Mouse (Mus musculus) Muller cell, postnatal 12 days (primary cell): ENCODE measurements at regions not wholly inside any gene's neighbourhood (a gene's known extent, or its start where the extent isn't known, plus 50 kb on each side); places are given as distances from the start of the nearest gene placed in this dataset.

ENCODE experiments used
- DNase-seq: peaks from one replicate; pipeline ENCODE4 v3.0.0-alpha.2; 2015; ENCODE audit errors: inconsistent ontology term

DNA sequence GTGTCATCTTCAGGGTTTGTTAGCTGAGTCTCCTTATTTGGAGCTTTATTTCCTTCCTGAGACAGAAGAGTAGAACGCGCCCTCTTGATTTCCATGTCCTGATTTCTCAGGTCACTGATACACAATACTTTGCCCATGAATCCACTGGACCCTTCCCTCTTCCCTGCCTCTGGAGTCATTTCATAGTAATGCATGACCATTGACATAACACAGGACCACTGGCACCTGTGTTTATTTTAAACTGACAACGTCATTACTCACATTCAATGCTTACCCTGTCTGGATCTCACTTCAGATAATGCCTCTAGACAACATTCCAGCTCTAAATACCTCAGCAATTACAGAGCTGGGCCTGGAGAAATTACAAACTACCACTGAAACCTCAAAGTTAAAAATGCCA, 56.8 kb upstream of the Ptgs2 start:
- DNase-seq: peak; percentile 80

DNA sequence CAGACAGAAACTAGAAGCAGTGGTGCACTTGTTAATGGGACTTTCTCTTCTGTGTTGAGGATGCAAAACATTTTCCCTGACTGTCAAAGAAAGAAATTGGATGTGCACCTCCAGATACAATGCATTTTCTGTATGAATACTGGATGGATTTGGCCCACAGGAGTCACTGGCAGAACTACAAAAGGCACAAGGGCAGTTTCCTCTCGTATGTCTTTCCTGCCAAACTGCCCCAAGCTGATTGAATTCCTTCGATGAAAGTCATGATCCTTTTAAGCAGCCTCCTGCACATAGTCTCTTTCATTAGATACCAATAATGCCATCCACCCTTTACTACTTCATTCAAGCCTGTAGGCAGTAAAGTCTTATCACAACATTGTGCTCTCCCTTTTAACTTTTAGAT, 58.2 kb upstream of the Ptgs2 start:
- peak; percentile 56 for DNase-seq

- DNase-seq: no peak
Measured at GRCm38 (mm10) chr1:150033729-150034128, 66.1 kb upstream of the Ptgs2 start.

DNA sequence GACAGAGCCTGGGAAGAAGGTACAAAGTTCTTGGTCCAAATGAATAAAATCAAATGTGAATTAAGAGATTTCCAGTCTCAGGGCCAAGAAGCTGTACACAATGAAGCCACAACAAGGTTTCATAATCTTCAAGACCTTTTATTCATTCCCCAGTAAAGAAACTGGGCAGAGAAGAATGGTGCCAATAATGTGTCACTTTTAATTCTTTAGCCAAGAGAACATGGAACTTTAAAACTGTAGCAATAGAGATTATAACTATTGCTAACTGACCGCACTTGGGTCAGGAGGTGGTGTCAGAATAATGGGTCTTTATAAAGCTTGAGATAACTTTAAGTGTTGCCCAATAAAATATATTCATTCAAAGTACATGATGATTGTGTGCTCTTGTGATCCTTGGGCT, 68.1 kb upstream of the Ptgs2 start:
- DNase-seq: no peak

GRCm38 (mm10) chr1:150027265-150027664, 66.2 kb upstream of the Pla2g4a start:
- DNase-seq: peak; percentile 17

- DNase-seq: peak; percentile 40
Measured at GRCm38 (mm10) chr1:150026188-150026587, 65.1 kb upstream of the Pla2g4a start.

- no peak for DNase-seq
Measured at GRCm38 (mm10) chr1:150015201-150015600, 54.1 kb upstream of the Pla2g4a start.

- DNase-seq: no peak
Measured at GRCm38 (mm10) chr1:150012447-150012846, 51.4 kb upstream of the Pla2g4a start.
